Mouse (Mus musculus) heart, embryonic 12.5 days (tissue): ENCODE measurements around the gene Ascc2. TPM values are rescaled to one million over a fixed set of nuclear protein-coding genes. Genes with fewer than 3 reads are reported as not detected.

Source experiments
- ATAC-seq: fragments of 200-750 bp; cut with Nextera tagmentation; 2 replicates; pipeline ENCODE4 v1.8.0; 2017; ENCODE audit warnings: moderate TSS enrichment, moderate library complexity; ENCODE audit not compliant: insufficient number of reproducible peaks, low FRiP score
- H3K27ac ChIP-seq: fragments of 300-500 bp; sonication (generic); 2 replicates; pipeline ENCODE4 v1.5.1; 2016; ENCODE audit warnings: mild to moderate bottlenecking, moderate library complexity; ENCODE audit not compliant: poor library complexity, severe bottlenecking
- H3K27me3 ChIP-seq: fragments of 300-500 bp; sonication (generic); replicated peaks from 2 replicates; pipeline ENCODE4 v1.6.1; 2016; ENCODE audit warnings: mild to moderate bottlenecking, moderate library complexity
- H3K36me3 ChIP-seq: fragments of 300-500 bp; sonication (generic); 2 replicates; pipeline ENCODE4 v1.6.1; 2016; ENCODE audit warnings: mild to moderate bottlenecking, moderate library complexity
- H3K4me1 ChIP-seq: fragments of 300-500 bp; sonication (generic); replicated peaks from 2 replicates; pipeline ENCODE4 v1.6.1; 2016; ENCODE audit warnings: mild to moderate bottlenecking
- H3K4me2 ChIP-seq: fragments of 300-500 bp; sonication (generic); 2 replicates; pipeline ENCODE4 v1.6.1; 2016; ENCODE audit warnings: mild to moderate bottlenecking, moderate library complexity
- H3K4me3 ChIP-seq: fragments of 300-500 bp; sonication (generic); 2 replicates; pipeline ENCODE4 v1.5.1; 2016; ENCODE audit warnings: mild to moderate bottlenecking
- H3K9ac ChIP-seq: fragments of 300-500 bp; sonication (generic); 2 replicates; pipeline ENCODE4 v1.6.1; 2016; ENCODE audit warnings: mild to moderate bottlenecking, moderate library complexity
- H3K9me3 ChIP-seq: fragments of 300-500 bp; sonication (generic); replicated peaks from 2 replicates; pipeline ENCODE4 v1.6.1; 2016; ENCODE audit warnings: mild to moderate bottlenecking, moderate library complexity
- WGBS: fragments of 180-500 bp; shearing (Covaris S2); methylation state at CpG from one replicate; pipeline ENCODE4 v1.1.7; 2016; 5-methylcytosine and 5-hydroxymethylcytosine counted together
- polyA plus RNA-seq: library from polyadenylated mRNA; unstranded; fragments of >200 nt; fragmentation: Nextera tagmentation; extraction: Ambion mirVana; gene quantifications from 2 replicates; pipeline ENCODE4 v1.2.1, GENCODE M21; 2016

Gene Ascc2
- polyA plus RNA-seq, result 28.0 and 29.6 TPM in 2 replicates

GRCm38 (mm10) chr11:4637534-4638234 is at the start of gene Ascc2:
Gene Ascc2, plus strand, starts transcription at chr11:4637747.
- Histone ChIP-seq H3K36me3 (peaks cover 9% of the 10 kb centered on the region), H3K9ac (peak within 1 kb of the TSS; percentile 73), H3K27ac (peak within 1 kb of the TSS; percentile 34), H3K9me3 (no peaks in the 10 kb centered on the region), H3K4me2 (peak within 1 kb of the TSS; percentile 92), H3K4me3 (peak within 1 kb of the TSS; percentile 79), H3K4me1 (peaks cover 20% of the 10 kb centered on the region), H3K27me3 (no peaks in the 10 kb centered on the region)
- under 1% methylated on average over 35 of the region's 35 CpGs for WGBS
- ATAC-seq, result peak; percentile 96

- 87% methylated on average over 4 of the region's 4 CpGs for WGBS
- 0 out of 2 replicates have a peak, but pooled peaks cover 3% of the 10 kb centered on the region for H3K36me3 ChIP-seq
- ATAC-seq, result no peak
Measured at GRCm38 (mm10) chr11:4591811-4592210, 45.7 kb upstream of the Ascc2 start.

GRCm38 (mm10) chr11:4593491-4593848 is 44.1 kb upstream of the Ascc2 start:
- H3K9me3 ChIP-seq, result no peaks in the 10 kb centered on the region
- no peaks in the 10 kb centered on the region for H3K27me3 ChIP-seq
- peaks cover 14% of the 10 kb centered on the region for H3K4me1 ChIP-seq
- no peak for ATAC-seq
- H3K27ac ChIP-seq, result no peak overlapping the region
- H3K9ac ChIP-seq, result peak overlapping the region; percentile 94
- H3K36me3 ChIP-seq, result no peaks in the 10 kb centered on the region
- peak overlapping the region; percentile 93 for H3K4me3 ChIP-seq
- peak overlapping the region; percentile 70 for H3K4me2 ChIP-seq
- WGBS, result 27% methylated on average over 5 of the region's 5 CpGs

More at GRCm38 (mm10) chr11:4591811-4592210, 45.7 kb upstream of the Ascc2 start:
- no peak overlapping the region for H3K27ac ChIP-seq
- H3K9me3 ChIP-seq, result no peaks in the 10 kb centered on the region
- no peak overlapping the region for H3K9ac ChIP-seq
- peaks cover 14% of the 10 kb centered on the region for H3K4me1 ChIP-seq
- H3K27me3 ChIP-seq, result no peaks in the 10 kb centered on the region
- no peak overlapping the region for H3K4me2 ChIP-seq
- no peak overlapping the region for H3K4me3 ChIP-seq

- Histone ChIP-seq H3K4me2 (peak overlapping the region; percentile 70), H3K4me3 (peak overlapping the region; percentile 93), H3K36me3 (no peaks in the 10 kb centered on the region), H3K9me3 (no peaks in the 10 kb centered on the region), H3K9ac (peak overlapping the region; percentile 94), H3K4me1 (peaks cover 14% of the 10 kb centered on the region), H3K27ac (peak overlapping the region; percentile 93), H3K27me3 (no peaks in the 10 kb centered on the region)
- peak; percentile 92 for ATAC-seq
- WGBS, result under 1% methylated on average over 45 of the region's 45 CpGs
Measured at GRCm38 (mm10) chr11:4593849-4594607, 43.5 kb upstream of the Ascc2 start.

GRCm38 (mm10) chr11:4594608-4595500 is 42.7 kb upstream of the Ascc2 start, which contains the start of gene Mtmr3:
Gene Mtmr3, minus strand, starts transcription at chr11:4594863.
- no peaks in the 10 kb centered on the region for H3K27me3 ChIP-seq
- peak; percentile 92 for ATAC-seq
- peak within 1 kb of the TSS; percentile 94 for H3K9ac ChIP-seq
- H3K9me3 ChIP-seq, result no peaks in the 10 kb centered on the region
- peaks cover 14% of the 10 kb centered on the region for H3K4me1 ChIP-seq
- H3K27ac ChIP-seq, result peak within 1 kb of the TSS; percentile 93
- peak within 1 kb of the TSS; percentile 93 for H3K4me3 ChIP-seq
- 4% methylated on average over 51 of the region's 53 CpGs for WGBS
- no peaks in the 10 kb centered on the region for H3K36me3 ChIP-seq
- peak within 1 kb of the TSS; percentile 70 for H3K4me2 ChIP-seq

GRCm38 (mm10) chr11:4598411-4598810 is 39.1 kb upstream of the Ascc2 start:
- H3K4me3 ChIP-seq, result no peak overlapping the region
- no peak overlapping the region for H3K27ac ChIP-seq
- no peak overlapping the region for H3K9ac ChIP-seq
- H3K27me3 ChIP-seq, result no peaks in the 10 kb centered on the region
- H3K36me3 ChIP-seq, result no peaks in the 10 kb centered on the region
- H3K4me1 ChIP-seq, result peaks cover 9% of the 10 kb centered on the region
- H3K4me2 ChIP-seq, result no peak overlapping the region
- ATAC-seq, result no peak
- 89% methylated on average over 2 of the region's 2 CpGs for WGBS
- no peaks in the 10 kb centered on the region for H3K9me3 ChIP-seq

GRCm38 (mm10) chr11:4599916-4600315 is 37.6 kb upstream of the Ascc2 start:
- no peak for ATAC-seq
- Histone ChIP-seq H3K9me3 (no peaks in the 10 kb centered on the region), H3K9ac (no peak overlapping the region), H3K36me3 (no peaks in the 10 kb centered on the region), H3K27ac (no peak overlapping the region), H3K4me1 (peaks cover 24% of the 10 kb centered on the region), H3K27me3 (no peaks in the 10 kb centered on the region), H3K4me3 (no peak overlapping the region), H3K4me2 (no peak overlapping the region)
- 88% methylated on average over 3 of the region's 3 CpGs for WGBS

GRCm38 (mm10) chr11:4601890-4602289 is 35.7 kb upstream of the Ascc2 start:
- 87% methylated on average over 5 of the region's 5 CpGs for WGBS
- no peak for ATAC-seq

GRCm38 (mm10) chr11:4602691-4603441 is 34.7 kb upstream of the Ascc2 start:
- no peaks in the 10 kb centered on the region for H3K36me3 ChIP-seq
- H3K4me2 ChIP-seq, result peak overlapping the region; percentile 38
- no peaks in the 10 kb centered on the region for H3K27me3 ChIP-seq
- ATAC-seq, result peak; percentile 33; the same call in 1 of the 2 replicates
- peaks cover 43% of the 10 kb centered on the region for H3K4me1 ChIP-seq
- H3K4me3 ChIP-seq, result no peak overlapping the region
- 37% methylated on average over 12 of the region's 12 CpGs for WGBS
- no peaks in the 10 kb centered on the region for H3K9me3 ChIP-seq
- peak overlapping the region; percentile 43; the same call in 1 of the 2 replicates for H3K9ac ChIP-seq
- H3K27ac ChIP-seq, result peak overlapping the region; percentile 28

More at GRCm38 (mm10) chr11:4601890-4602289, 35.7 kb upstream of the Ascc2 start:
- H3K9ac ChIP-seq, result no peak overlapping the region
- no peak overlapping the region for H3K27ac ChIP-seq
- H3K36me3 ChIP-seq, result no peaks in the 10 kb centered on the region
- H3K27me3 ChIP-seq, result no peaks in the 10 kb centered on the region
- H3K9me3 ChIP-seq, result no peaks in the 10 kb centered on the region
- H3K4me2 ChIP-seq, result no peak overlapping the region
- no peak overlapping the region for H3K4me3 ChIP-seq
- H3K4me1 ChIP-seq, result peaks cover 40% of the 10 kb centered on the region

GRCm38 (mm10) chr11:4604441-4604840 is 33.1 kb upstream of the Ascc2 start:
- Histone ChIP-seq H3K9me3 (no peaks in the 10 kb centered on the region), H3K4me2 (no peak overlapping the region), H3K27me3 (no peaks in the 10 kb centered on the region), H3K4me3 (no peak overlapping the region), H3K36me3 (no peaks in the 10 kb centered on the region), H3K9ac (no peak overlapping the region), H3K27ac (peak overlapping the region; percentile 35), H3K4me1 (peaks cover 43% of the 10 kb centered on the region)
- WGBS, result 30% methylated on average over 6 of the region's 6 CpGs
- no peak for ATAC-seq
